Mouse (Mus musculus): ENCODE results near the gene Smug1. TPM values are rescaled to one million over a fixed set of nuclear protein-coding genes. Genes with fewer than 3 reads are reported as not detected.

Smug1 gene
- total and polyA plus RNA-seq, 2 experiments from 2014 or later = 11.9 to 40.1 TPM

- Histone ChIP-seq H3K27me3 (ENCODE audit: insufficient read depth, low read length) (no peaks in the 10 kb centered on the region), H3K4me2 (ENCODE audit: low read depth, low read length) (no peak overlapping the region), H3K4me3 (ENCODE audit: low read length) (no peak overlapping the region), H3K9ac (replicated peaks; ENCODE audit: low read length) (no peak overlapping the region), H3K9me3 (ENCODE audit: low read length) (no peaks in the 10 kb centered on the region), H3K4me1 (ENCODE audit: insufficient read depth, low read length) (0 out of 2 replicates have a peak, but pooled peaks cover 3% of the 10 kb centered on the region), H3K36me3 (ENCODE audit: insufficient read depth, low read length) (no peaks in the 10 kb centered on the region; the same call in 1 of the 2 replicates), H3K27ac (no peak overlapping the region)
- no peak for DNase-seq (ENCODE audit: low spot score)
- 75% methylated on average over 10 of the region's 10 CpGs for WGBS
- no peak for TF ChIP-seq CTCF (IDR thresholded peaks at IDR 0.05; ENCODE audit: low read depth)
- ATAC-seq = no peak
These were observed 9.3 kb downstream of the Smug1 start for GRCm38 (mm10) chr15:103157585-103157984.

- H3K27ac ChIP-seq = no peak overlapping the region
- peak; percentile 38; the same call in 1 of the 2 replicates for ATAC-seq
- WGBS = 53% methylated on average over 7 of the region's 7 CpGs
These were observed 10.0 kb downstream of the Smug1 start for GRCm38 (mm10) chr15:103156890-103157289.

GRCm38 (mm10) chr15:103155366-103156321 is 11.2 kb downstream of the Smug1 start:
- Histone ChIP-seq H3K9ac (replicated peaks; ENCODE audit: low read length) (no peak overlapping the region), H3K9me3 (ENCODE audit: low read length) (no peaks in the 10 kb centered on the region)
- ATAC-seq = 0 out of 2 replicates have a peak, but pooled peaks have one; percentile 38

More at GRCm38 (mm10) chr15:103156890-103157289, 10.0 kb downstream of the Smug1 start:
- H3K9me3 ChIP-seq (ENCODE audit: low read length) = no peaks in the 10 kb centered on the region
- no peak overlapping the region for H3K4me2 ChIP-seq (ENCODE audit: low read depth, low read length)
- no peak overlapping the region for H3K4me3 ChIP-seq (ENCODE audit: low read length)
- no peak for TF ChIP-seq CTCF (IDR thresholded peaks at IDR 0.05; ENCODE audit: low read depth)
- H3K4me1 ChIP-seq (ENCODE audit: insufficient read depth, low read length) = no peaks in the 10 kb centered on the region
- H3K9ac ChIP-seq (replicated peaks; ENCODE audit: low read length) = no peak overlapping the region
- DNase-seq (ENCODE audit: low spot score) = no peak
- no peaks in the 10 kb centered on the region for H3K27me3 ChIP-seq (ENCODE audit: insufficient read depth, low read length)
- no peaks in the 10 kb centered on the region; the same call in 1 of the 2 replicates for H3K36me3 ChIP-seq (ENCODE audit: insufficient read depth, low read length)

GRCm38 (mm10) chr15:103152890-103153610 is 13.8 kb downstream of the Smug1 start:
- ATAC-seq (no peak), DNase-seq (ENCODE audit: low spot score) (no peak)
- Histone ChIP-seq H3K4me3 (ENCODE audit: low read length) (no peak overlapping the region), H3K27me3 (ENCODE audit: insufficient read depth, low read length) (no peaks in the 10 kb centered on the region), H3K9ac (replicated peaks; ENCODE audit: low read length) (no peak overlapping the region), H3K4me1 (ENCODE audit: insufficient read depth, low read length) (0 out of 2 replicates have a peak, but pooled peaks cover 1% of the 10 kb centered on the region), H3K36me3 (ENCODE audit: insufficient read depth, low read length) (no peaks in the 10 kb centered on the region; the same call in 1 of the 2 replicates), H3K9me3 (ENCODE audit: low read length) (no peaks in the 10 kb centered on the region), H3K4me2 (ENCODE audit: low read depth, low read length) (no peak overlapping the region), H3K27ac (no peak overlapping the region)
- 83% methylated on average over 4 of the region's 4 CpGs for WGBS
- no peak for TF ChIP-seq CTCF (IDR thresholded peaks at IDR 0.05; ENCODE audit: low read depth)

More at GRCm38 (mm10) chr15:103155366-103156321, 11.2 kb downstream of the Smug1 start:
- no peaks in the 10 kb centered on the region for H3K27me3 ChIP-seq (ENCODE audit: insufficient read depth, low read length)
- 0 out of 2 replicates have a peak overlapping the region, but pooled peaks have one; percentile 13 for H3K4me2 ChIP-seq (ENCODE audit: low read depth, low read length)
- DNase-seq (ENCODE audit: low spot score) = peak; percentile 49
- H3K27ac ChIP-seq = no peak overlapping the region
- no peak overlapping the region for H3K4me3 ChIP-seq (ENCODE audit: low read length)
- peak; percentile 31 for TF ChIP-seq CTCF (IDR thresholded peaks at IDR 0.05; ENCODE audit: low read depth)
- H3K4me1 ChIP-seq (ENCODE audit: insufficient read depth, low read length) = no peaks in the 10 kb centered on the region
- WGBS = 29% methylated on average over 32 of the region's 32 CpGs
- no peaks in the 10 kb centered on the region; the same call in 1 of the 2 replicates for H3K36me3 ChIP-seq (ENCODE audit: insufficient read depth, low read length)

GRCm38 (mm10) chr15:103152371-103152770 is 14.5 kb downstream of the Smug1 start:
- H3K9me3 ChIP-seq (ENCODE audit: low read length) = no peaks in the 10 kb centered on the region
- H3K27me3 ChIP-seq (ENCODE audit: insufficient read depth, low read length) = no peaks in the 10 kb centered on the region
- H3K9ac ChIP-seq (replicated peaks; ENCODE audit: low read length) = no peak overlapping the region
- WGBS = 91% methylated on average over 3 of the region's 3 CpGs
- no peak overlapping the region for H3K4me2 ChIP-seq (ENCODE audit: low read depth, low read length)
- H3K36me3 ChIP-seq (ENCODE audit: insufficient read depth, low read length) = no peaks in the 10 kb centered on the region; the same call in 1 of the 2 replicates
- peaks cover 8% of the 10 kb centered on the region; the same call in 1 of the 2 replicates for H3K4me1 ChIP-seq (ENCODE audit: insufficient read depth, low read length)
- H3K4me3 ChIP-seq (ENCODE audit: low read length) = no peak overlapping the region
- TF ChIP-seq CTCF (IDR thresholded peaks at IDR 0.05; ENCODE audit: low read depth) = no peak
- ATAC-seq (no peak), DNase-seq (ENCODE audit: low spot score) (no peak)
- H3K27ac ChIP-seq = no peak overlapping the region

- 14% methylated on average over 9 of the region's 9 CpGs for WGBS
- Histone ChIP-seq H3K4me3 (ENCODE audit: low read length) (no peak overlapping the region), H3K4me2 (ENCODE audit: low read depth, low read length) (0 out of 2 replicates have a peak overlapping the region, but pooled peaks have one; percentile 77), H3K9me3 (ENCODE audit: low read length) (no peaks in the 10 kb centered on the region), H3K36me3 (ENCODE audit: insufficient read depth, low read length) (no peaks in the 10 kb centered on the region), H3K27ac (peak overlapping the region; percentile 72; the same call in 1 of the 2 replicates), H3K4me1 (ENCODE audit: insufficient read depth, low read length) (peaks cover 17% of the 10 kb centered on the region), H3K27me3 (ENCODE audit: insufficient read depth, low read length) (no peaks in the 10 kb centered on the region), H3K9ac (replicated peaks; ENCODE audit: low read length) (0 out of 2 replicates have a peak overlapping the region, but pooled peaks have one; percentile 50)
- TF ChIP-seq CTCF (IDR thresholded peaks at IDR 0.05; ENCODE audit: low read depth) = no peak
- peak; percentile 76 for DNase-seq (ENCODE audit: low spot score)
- no peak for ATAC-seq
These were observed 19.1 kb downstream of the Smug1 start for GRCm38 (mm10) chr15:103147779-103148178.
